Mouse (Mus musculus) intestine, postnatal 0 days (tissue): ENCODE measurements around the gene Spag7. TPM values are rescaled to one million over a fixed set of nuclear protein-coding genes. Genes with fewer than 3 reads are reported as not detected.

ENCODE experiments used
- ATAC-seq: fragments of 200-750 bp; cut with Nextera tagmentation; 2 replicates; pipeline ENCODE4 v1.8.0; 2017; ENCODE audit warnings: mild to moderate bottlenecking, moderate TSS enrichment, moderate library complexity
- H3K27ac ChIP-seq: fragments of 300-500 bp; sonication (generic); 2 replicates; pipeline ENCODE4 v1.5.1; 2014; ENCODE audit warnings: mild to moderate bottlenecking, low read depth, low read length, moderate library complexity
- H3K27me3 ChIP-seq: fragments of 300-500 bp; sonication (generic); replicated peaks from 2 replicates; pipeline ENCODE4 v1.6.1; 2014; ENCODE audit warnings: low read length, mixed read lengths; ENCODE audit not compliant: control insufficient read depth, insufficient read depth
- H3K36me3 ChIP-seq: fragments of 300-500 bp; sonication (generic); 2 replicates; pipeline ENCODE4 v1.6.1; 2014; ENCODE audit warnings: mild to moderate bottlenecking, moderate library complexity; ENCODE audit not compliant: control insufficient read depth, insufficient read depth
- H3K4me1 ChIP-seq: fragments of 300-500 bp; sonication (generic); replicated peaks from 2 replicates; pipeline ENCODE4 v1.6.1; 2014; ENCODE audit warnings: antibody characterized with exemption, low read length, mixed read lengths; ENCODE audit not compliant: control insufficient read depth, insufficient read depth
- H3K4me2 ChIP-seq: fragments of 300-500 bp; sonication (generic); replicated peaks from 2 replicates; pipeline ENCODE4 v1.6.1; 2014; ENCODE audit warnings: low read depth, mild to moderate bottlenecking, moderate library complexity
- H3K4me3 ChIP-seq: fragments of 300-500 bp; sonication (generic); 2 replicates; pipeline ENCODE4 v1.5.1; 2014; ENCODE audit warnings: low read depth, low read length
- H3K9ac ChIP-seq: fragments of 300-500 bp; sonication (generic); 2 replicates; pipeline ENCODE4 v1.6.1; 2014; ENCODE audit warnings: mild to moderate bottlenecking, low read depth, low read length
- H3K9me3 ChIP-seq: fragments of 300-500 bp; sonication (generic); 2 replicates; pipeline ENCODE4 v1.6.1; 2016; ENCODE audit warnings: mixed run types; ENCODE audit not compliant: control insufficient read depth
- CTCF ChIP-seq: sonication (generic); IDR thresholded peaks from 2 replicates; pipeline ENCODE4 v1.5.1; 2016; ENCODE audit warnings: low read depth, mild to moderate bottlenecking, control low read depth, antibody characterized with exemption, moderate library complexity
- WGBS: fragments of 180-500 bp; shearing (Covaris S2); extraction: QIAGEN DNeasy Blood & Tissue Kit; methylation state at CpG from one replicate; pipeline ENCODE4 v1.1.7; 2014; 5-methylcytosine and 5-hydroxymethylcytosine counted together
- polyA plus RNA-seq: library from polyadenylated mRNA; unstranded; fragments of >200 nt; fragmentation: Nextera tagmentation; extraction: Ambion mirVana; gene quantifications from 2 replicates; pipeline ENCODE4 v1.2.1, GENCODE M21; 2015

The Spag7 gene
- polyA plus RNA-seq, 1 experiment from 2014 or later, result 61.3 TPM

DNA sequence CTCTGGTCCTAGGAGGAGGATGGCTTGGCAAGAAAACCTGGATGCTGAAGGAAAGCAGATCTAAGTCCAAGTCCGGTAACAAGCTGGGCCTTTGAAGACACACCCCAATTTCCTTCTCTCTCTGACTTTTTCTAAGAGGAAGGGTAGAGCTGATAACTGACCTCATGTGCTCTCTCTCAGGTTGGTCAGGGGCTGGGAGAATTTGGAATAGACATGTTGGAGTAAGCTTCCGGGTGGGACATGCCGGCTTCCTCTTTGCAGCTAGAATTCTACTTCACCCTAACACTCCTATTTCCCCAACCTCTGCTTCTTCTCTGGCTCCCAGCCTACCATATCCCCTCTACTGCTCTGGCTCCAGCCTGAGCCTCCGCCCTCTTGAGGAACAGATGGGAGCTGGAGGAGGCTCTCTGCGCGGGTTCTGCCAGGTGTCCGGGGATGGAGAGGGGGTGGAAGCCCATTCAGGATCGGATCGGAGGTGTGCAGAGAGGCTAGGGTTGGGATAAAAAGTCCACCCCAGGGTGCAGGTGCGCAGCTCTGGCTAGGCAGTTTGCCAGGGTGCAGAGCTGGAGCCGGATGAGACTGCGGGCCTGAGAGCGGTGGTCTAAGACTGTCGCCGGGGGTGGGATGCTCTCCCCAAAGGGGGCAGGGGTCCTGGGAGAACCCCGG is 17.8 kb upstream of the Spag7 start:
- peaks cover 33% of the 10 kb centered on the region for H3K36me3 ChIP-seq
- WGBS, result 1% methylated on average over 16 of the region's 16 CpGs
- H3K27ac ChIP-seq, result peak overlapping the region; percentile 92
- peak overlapping the region; percentile 85 for H3K9ac ChIP-seq
- H3K4me3 ChIP-seq, result peak overlapping the region; percentile 80
- ATAC-seq, result peak; percentile 36; the same call in 1 of the 2 replicates
- peak; percentile 42 for TF ChIP-seq CTCF
- peaks cover 12% of the 10 kb centered on the region for H3K4me1 ChIP-seq
- no peaks in the 10 kb centered on the region for H3K9me3 ChIP-seq
- H3K27me3 ChIP-seq, result no peaks in the 10 kb centered on the region
- peak overlapping the region; percentile 93 for H3K4me2 ChIP-seq

DNA sequence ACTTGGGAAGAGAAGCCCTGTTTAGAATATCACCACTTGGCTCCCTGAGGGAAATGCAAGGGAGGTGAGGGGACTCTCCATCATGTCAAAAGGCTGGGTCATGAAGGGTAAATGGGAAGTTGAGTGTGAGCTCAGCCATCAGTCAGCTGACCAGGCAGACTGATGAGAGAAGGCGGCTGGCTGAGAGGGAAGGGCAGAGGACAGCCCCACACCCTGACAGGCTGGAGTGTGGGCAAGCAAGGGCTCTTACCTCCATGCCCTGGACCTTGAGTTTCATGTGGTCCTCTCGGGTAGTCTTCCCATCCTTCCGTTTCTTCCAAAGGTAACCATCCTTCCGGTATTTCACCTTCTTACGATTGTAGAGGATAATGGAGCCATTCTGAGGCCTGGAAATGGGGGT is 14.4 kb upstream of the Spag7 start:
- no peak overlapping the region for H3K9ac ChIP-seq
- no peak overlapping the region for H3K4me3 ChIP-seq
- no peaks in the 10 kb centered on the region for H3K27me3 ChIP-seq
- WGBS, result 84% methylated on average over 5 of the region's 5 CpGs
- ATAC-seq, result no peak
- TF ChIP-seq CTCF, result no peak
- peaks cover 8% of the 10 kb centered on the region for H3K4me1 ChIP-seq
- H3K4me2 ChIP-seq, result no peak overlapping the region
- H3K9me3 ChIP-seq, result no peaks in the 10 kb centered on the region
- H3K36me3 ChIP-seq, result peaks cover 54% of the 10 kb centered on the region
- no peak overlapping the region for H3K27ac ChIP-seq

DNA sequence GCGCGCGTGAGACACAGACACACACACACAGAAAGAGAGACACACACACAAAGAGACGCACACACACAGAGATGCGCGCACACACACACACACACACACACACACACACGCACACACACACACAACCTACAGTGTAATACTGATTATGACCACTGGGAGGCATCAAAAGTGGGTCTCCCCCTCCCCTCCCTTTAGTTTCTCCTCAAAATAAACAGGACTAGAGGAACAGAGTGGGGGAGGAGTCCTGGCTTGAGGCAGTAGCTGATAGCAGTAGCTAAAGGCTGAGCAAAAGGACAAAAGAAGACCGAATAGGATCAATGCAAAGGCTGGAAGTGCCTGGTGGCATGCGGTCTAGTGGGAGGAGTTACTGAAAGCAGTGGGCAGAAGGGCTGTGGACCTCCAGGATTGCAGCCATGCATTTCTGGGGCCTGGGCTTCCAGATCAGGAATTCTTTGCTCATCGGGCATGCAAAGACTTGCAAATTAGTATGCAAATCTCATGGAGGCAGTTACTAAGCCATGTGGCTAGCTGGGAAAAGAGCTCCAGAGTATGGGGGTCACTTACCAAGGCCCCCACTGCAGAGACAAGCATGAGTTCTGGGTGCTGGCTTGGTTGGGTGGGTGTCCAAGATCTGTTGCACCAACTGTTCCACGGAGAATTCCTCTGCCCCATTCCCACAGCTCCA is 12.8 kb upstream of the Spag7 start:
- no peak overlapping the region for H3K4me3 ChIP-seq
- H3K9me3 ChIP-seq, result no peaks in the 10 kb centered on the region
- peak overlapping the region; percentile 35; the same call in 1 of the 2 replicates for H3K27ac ChIP-seq
- peaks cover 64% of the 10 kb centered on the region for H3K36me3 ChIP-seq
- TF ChIP-seq CTCF, result peak; percentile 84
- WGBS, result 47% methylated on average over 11 of the region's 11 CpGs
- H3K27me3 ChIP-seq, result no peaks in the 10 kb centered on the region
- H3K9ac ChIP-seq, result no peak overlapping the region
- H3K4me1 ChIP-seq, result peaks cover 6% of the 10 kb centered on the region
- H3K4me2 ChIP-seq, result no peak overlapping the region
- ATAC-seq, result no peak; the same call in 1 of the 2 replicates

DNA sequence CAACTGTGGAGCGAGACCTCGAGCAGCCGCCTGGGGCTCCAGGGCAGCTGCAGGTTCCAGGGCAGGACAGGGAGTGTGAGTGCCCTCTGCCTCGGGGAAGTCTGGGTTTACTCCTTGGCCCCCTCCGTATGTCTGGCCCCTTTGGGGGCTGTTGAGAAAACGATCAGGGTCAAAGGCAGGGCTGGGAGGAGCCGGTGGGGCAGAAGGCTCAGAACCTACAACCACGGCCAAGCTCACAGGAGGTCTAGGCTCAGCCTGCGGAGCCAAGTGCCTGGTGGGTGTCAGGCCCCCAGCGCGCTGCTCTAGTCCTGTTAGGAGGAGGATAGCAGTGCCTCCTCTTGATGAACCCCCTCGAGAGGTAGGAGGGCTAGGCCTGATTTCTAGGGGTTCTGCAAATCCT is 12.0 kb upstream of the Spag7 start:
- no peak overlapping the region for H3K4me2 ChIP-seq
- no peak overlapping the region for H3K9ac ChIP-seq
- H3K4me1 ChIP-seq, result no peaks in the 10 kb centered on the region; the same call in 1 of the 2 replicates
- no peak overlapping the region for H3K27ac ChIP-seq
- WGBS, result 71% methylated on average over 12 of the region's 12 CpGs
- H3K9me3 ChIP-seq, result no peaks in the 10 kb centered on the region
- no peaks in the 10 kb centered on the region for H3K27me3 ChIP-seq
- no peak overlapping the region for H3K4me3 ChIP-seq
- no peak for TF ChIP-seq CTCF
- ATAC-seq, result no peak
- peaks cover 72% of the 10 kb centered on the region for H3K36me3 ChIP-seq

DNA sequence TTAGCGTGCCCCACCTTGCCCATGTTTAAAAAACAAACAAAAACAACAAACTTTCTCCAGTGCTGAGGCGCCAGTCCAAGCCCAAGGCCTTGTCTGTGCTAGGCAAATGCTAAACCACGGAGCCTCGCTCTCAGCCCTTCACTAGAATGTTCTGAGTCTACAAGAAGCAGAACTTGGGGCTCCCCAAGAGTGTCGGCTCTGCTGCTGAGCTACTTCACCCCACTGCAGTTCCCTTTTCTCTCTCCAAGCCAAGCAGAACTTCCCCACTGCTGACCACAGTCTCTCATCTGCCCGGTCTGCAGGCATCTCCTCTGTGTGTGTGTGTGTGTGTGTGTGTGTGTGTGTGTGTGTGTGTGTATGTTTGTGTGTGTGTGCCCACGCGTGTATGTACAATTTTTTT is 10.7 kb upstream of the Spag7 start:
- 88% methylated on average over 8 of the region's 8 CpGs for WGBS
- Histone ChIP-seq H3K4me2 (no peak overlapping the region), H3K36me3 (peaks cover 77% of the 10 kb centered on the region), H3K27me3 (no peaks in the 10 kb centered on the region), H3K27ac (no peak overlapping the region), H3K4me3 (no peak overlapping the region), H3K9ac (no peak overlapping the region), H3K9me3 (no peaks in the 10 kb centered on the region), H3K4me1 (no peaks in the 10 kb centered on the region; the same call in 1 of the 2 replicates)
- ATAC-seq, result no peak
- TF ChIP-seq CTCF, result no peak

DNA sequence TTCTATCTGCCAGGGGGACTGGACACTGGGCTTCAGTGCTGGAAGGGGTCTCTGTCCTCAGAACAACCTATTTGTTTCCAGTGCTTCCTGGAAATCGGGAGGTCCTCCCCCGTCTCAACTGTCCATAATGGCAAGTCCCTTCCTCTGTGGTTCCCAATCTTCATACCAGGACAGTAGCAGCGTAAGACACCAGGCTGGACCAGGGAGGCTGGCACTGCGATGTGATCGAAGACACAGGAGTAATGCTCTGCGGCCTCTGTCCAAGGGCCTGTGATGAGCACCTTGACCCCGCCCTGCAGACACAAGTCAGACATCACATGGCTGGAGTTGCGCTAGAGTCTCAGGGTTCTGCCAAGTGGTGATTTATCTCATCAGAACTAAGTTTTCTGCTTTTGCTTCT is 10.1 kb upstream of the Spag7 start:
- Histone ChIP-seq H3K4me3 (no peak overlapping the region), H3K9ac (no peak overlapping the region), H3K9me3 (no peaks in the 10 kb centered on the region), H3K36me3 (peaks cover 79% of the 10 kb centered on the region), H3K27ac (no peak overlapping the region), H3K27me3 (no peaks in the 10 kb centered on the region), H3K4me2 (no peak overlapping the region), H3K4me1 (no peaks in the 10 kb centered on the region; the same call in 1 of the 2 replicates)
- 92% methylated on average over 8 of the region's 8 CpGs for WGBS
- no peak for TF ChIP-seq CTCF
- ATAC-seq, result no peak
